In genomic region chr5:114588416-114588815, GRCm38 (mm10) we compare ENCODE assay signal across 17 mouse cellular contexts. TPM values are rescaled to one million over a fixed set of nuclear protein-coding genes. Genes with fewer than 3 reads are reported as not detected.
DNase-seq lines count a peak whose midpoint lies in the region; ATAC-seq and TF ChIP-seq lines count a peak whose summit lies in the region.
"Had no signal": no experiment of that assay in that cellular context is flagged by ENCODE, and none has a peak within 500 bp of the region (broad histone marks: within the 10 kb centered on the region; RNA-seq: fewer than 3 reads in every experiment).

No protein-coding gene starts in this region.

- H3K36me3 ChIP-seq in kidney, embryonic 14.5 days (ENCODE audit: control insufficient read depth, insufficient read depth, low read length): no peaks in the 10 kb centered on the region
- H3K36me3 ChIP-seq in embryonic facial prominence, embryonic 10.5 days (replicated peaks): no peaks in the 10 kb centered on the region
- no peaks in the 10 kb centered on the region for H3K36me3 ChIP-seq in hindbrain, embryonic 13.5 days
- no peaks in the 10 kb centered on the region for H3K36me3 ChIP-seq in midbrain, embryonic 15.5 days (replicated peaks)
- H3K36me3 ChIP-seq in lung, postnatal 0 days (ENCODE audit: insufficient read depth, low read length): no peaks in the 10 kb centered on the region
- H3K36me3 ChIP-seq: embryonic facial prominence, embryonic 15.5 days; limb, embryonic 15.5 days had no signal

- H3K4me1 ChIP-seq in kidney, embryonic 14.5 days (ENCODE audit: control insufficient read depth, insufficient read depth, low read length): peaks cover 97% of the 10 kb centered on the region
- peaks cover 99% of the 10 kb centered on the region for H3K4me1 ChIP-seq in embryonic facial prominence, embryonic 10.5 days
- peaks cover 93% of the 10 kb centered on the region for H3K4me1 ChIP-seq in hindbrain, embryonic 13.5 days (replicated peaks)
- peaks cover 87% of the 10 kb centered on the region for H3K4me1 ChIP-seq in midbrain, embryonic 15.5 days
- H3K4me1 ChIP-seq in lung, postnatal 0 days (ENCODE audit: insufficient read depth, low read depth, low read length): peaks cover 22% of the 10 kb centered on the region; the same call in 1 of the 2 replicates

- peak; percentile 37 for ATAC-seq in kidney, embryonic 14.5 days (ENCODE audit: low FRiP score, low TSS enrichment)
- no peak for ATAC-seq in hindbrain, embryonic 13.5 days (ENCODE audit: low FRiP score)
- ATAC-seq in midbrain, embryonic 15.5 days (replicated peaks): no peak
- no peak for ATAC-seq in lung, postnatal 0 days
- ATAC-seq: forebrain, postnatal 0 days had no signal

- TF ChIP-seq CTCF in lung, postnatal 0 days (IDR thresholded peaks at IDR 0.05): no peak

- TF ChIP-seq EP300 in lung, postnatal 0 days (IDR thresholded peaks at IDR 0.05): no peak

- H3K4me2 ChIP-seq in kidney, embryonic 14.5 days (replicated peaks; ENCODE audit: low read depth, low read length): no peak overlapping the region
- H3K4me2 ChIP-seq in hindbrain, embryonic 13.5 days: peak overlapping the region; percentile 1; the same call in 1 of the 2 replicates
- no peak overlapping the region for H3K4me2 ChIP-seq in midbrain, embryonic 15.5 days
- H3K4me2 ChIP-seq in lung, postnatal 0 days (replicated peaks; ENCODE audit: low read depth, low read length): no peak overlapping the region
- H3K4me2 ChIP-seq: embryonic facial prominence, embryonic 15.5 days; limb, embryonic 15.5 days had no signal

- H3K9ac ChIP-seq in kidney, embryonic 14.5 days (ENCODE audit: low read depth, low read length): no peak overlapping the region
- H3K9ac ChIP-seq in hindbrain, embryonic 13.5 days: 0 out of 2 replicates have a peak overlapping the region, but pooled peaks have one; percentile 5
- no peak overlapping the region for H3K9ac ChIP-seq in midbrain, embryonic 15.5 days
- no peak overlapping the region for H3K9ac ChIP-seq in lung, postnatal 0 days (replicated peaks; ENCODE audit: low read depth)
- H3K9ac ChIP-seq: embryonic facial prominence, embryonic 15.5 days; forebrain, postnatal 0 days; limb, embryonic 15.5 days had no signal

- no peaks in the 10 kb centered on the region for H3K27me3 ChIP-seq in kidney, embryonic 14.5 days (ENCODE audit: control insufficient read depth, insufficient read depth, low read length)
- no peaks in the 10 kb centered on the region; the same call in 1 of the 2 replicates for H3K27me3 ChIP-seq in embryonic facial prominence, embryonic 10.5 days (replicated peaks; ENCODE audit: low read depth, poor library complexity, severe bottlenecking)
- H3K27me3 ChIP-seq in hindbrain, embryonic 13.5 days: 0 out of 2 replicates have a peak, but pooled peaks cover 4% of the 10 kb centered on the region
- H3K27me3 ChIP-seq in midbrain, embryonic 15.5 days (replicated peaks): 0 out of 2 replicates have a peak, but pooled peaks cover 3% of the 10 kb centered on the region
- H3K27me3 ChIP-seq in lung, postnatal 0 days (replicated peaks; ENCODE audit: insufficient read depth, low read length): no peaks in the 10 kb centered on the region

- no peak overlapping the region for H3K4me3 ChIP-seq in kidney, embryonic 14.5 days (ENCODE audit: low read length)
- no peak overlapping the region for H3K4me3 ChIP-seq in embryonic facial prominence, embryonic 10.5 days
- no peak overlapping the region for H3K4me3 ChIP-seq in hindbrain, embryonic 13.5 days
- no peak overlapping the region for H3K4me3 ChIP-seq in midbrain, embryonic 15.5 days
- H3K4me3 ChIP-seq in lung, postnatal 0 days (ENCODE audit: low read depth, low read length): no peak overlapping the region
- H3K4me3 ChIP-seq: embryonic facial prominence, embryonic 15.5 days; limb, embryonic 15.5 days; myocyte had no signal

- no peak for DNase-seq in kidney, postnatal 36 days
- DNase-seq in embryonic facial prominence, embryonic 10.5 days (ENCODE audit: low spot score): no peak
- DNase-seq in urinary bladder, postnatal 14 days (ENCODE audit: low spot score): no peak
- no peak for DNase-seq in lung, postnatal 0 days (ENCODE audit: low spot score)
- DNase-seq: adrenal gland, adult 8-10 months; cerebellum, adult 8-10 months; forebrain, postnatal 0 days; layer of hippocampus, adult 9-11 months; lung, adult 2 months; right cerebral cortex, postnatal 4 days had no signal

- 21% methylated on average over 10 of the region's 10 CpGs for WGBS in kidney, embryonic 14.5 days
- 47% methylated on average over 10 of the region's 10 CpGs for WGBS in embryonic facial prominence, embryonic 10.5 days
- 49% methylated on average over 10 of the region's 10 CpGs for WGBS in hindbrain, embryonic 13.5 days
- 49% methylated on average over 10 of the region's 10 CpGs for WGBS in midbrain, embryonic 15.5 days
- 38% methylated on average over 10 of the region's 10 CpGs for WGBS in lung, postnatal 0 days

- no peaks in the 10 kb centered on the region for H3K9me3 ChIP-seq in kidney, embryonic 14.5 days (ENCODE audit: control insufficient read depth, low read length)
- no peaks in the 10 kb centered on the region for H3K9me3 ChIP-seq in embryonic facial prominence, embryonic 10.5 days
- no peaks in the 10 kb centered on the region for H3K9me3 ChIP-seq in hindbrain, embryonic 13.5 days
- no peaks in the 10 kb centered on the region for H3K9me3 ChIP-seq in midbrain, embryonic 15.5 days
- H3K9me3 ChIP-seq in lung, postnatal 0 days (ENCODE audit: low read length): no peaks in the 10 kb centered on the region
- H3K9me3 ChIP-seq: embryonic facial prominence, embryonic 15.5 days; limb, embryonic 15.5 days had no signal

- H3K27ac ChIP-seq in kidney, embryonic 14.5 days (ENCODE audit: low read depth, low read length): peak overlapping the region; percentile 86; the same call in 1 of the 2 replicates
- H3K27ac ChIP-seq in embryonic facial prominence, embryonic 10.5 days (replicated peaks): peak overlapping the region; percentile 48; the same call in 1 of the 2 replicates
- peak overlapping the region; percentile 69 for H3K27ac ChIP-seq in hindbrain, embryonic 13.5 days
- peak overlapping the region; percentile 67 for H3K27ac ChIP-seq in midbrain, embryonic 15.5 days
- H3K27ac ChIP-seq in lung, postnatal 0 days (ENCODE audit: low read length): no peak overlapping the region
- H3K27ac ChIP-seq: embryonic facial prominence, embryonic 15.5 days; limb, embryonic 15.5 days; macrophage had no signal

RNA-seq across cellular contexts. Expression of gene Fam222a, which starts 20.6 kb away (rescaled TPM):
- polyA plus RNA-seq in kidney, embryonic 14.5 days (2014; fragmentation: Nextera tagmentation; extraction: Ambion mirVana): 5.6 and 5.8 TPM in 2 replicates
- 2.3 and 3.8 TPM in 2 replicates for polyA plus RNA-seq in embryonic facial prominence, embryonic 10.5 days (2016; fragmentation: Nextera tagmentation; extraction: Ambion mirVana)
- polyA plus RNA-seq in hindbrain, embryonic 13.5 days (2015; fragmentation: Nextera tagmentation; extraction: Ambion mirVana): 5.8 and 6.4 TPM in 2 replicates
- 7.1 and 8.1 TPM in 2 replicates for polyA plus RNA-seq in midbrain, embryonic 15.5 days (2015; fragmentation: Nextera tagmentation; extraction: Ambion mirVana)
- 1.9 and 2.3 TPM in 2 replicates for polyA plus RNA-seq in lung, postnatal 0 days (2015; fragmentation: Nextera tagmentation; extraction: Ambion mirVana)
